Mouse (Mus musculus): ENCODE measurements around the gene Shcbp1l.
"Not testable (repeated sequence)": the region's sequence is repeated elsewhere in the genome, so short reads cannot be mapped to it uniquely, and the experiment has no call there.

Gene Shcbp1l

GRCm38 (mm10) chr1:153431158-153431557 lies 6.2 kb downstream of the Shcbp1l start:
- DNase-seq = no peak

- no peak for DNase-seq
Observed at GRCm38 (mm10) chr1:153431701-153432100, 6.7 kb downstream of the Shcbp1l start.

- no peak for DNase-seq
Observed at GRCm38 (mm10) chr1:153432329-153432728, 7.4 kb downstream of the Shcbp1l start.

GRCm38 (mm10) chr1:153433851-153434589 lies 9.1 kb downstream of the Shcbp1l start:
- DNase-seq = no peak

- no peak for DNase-seq
Observed at GRCm38 (mm10) chr1:153437536-153437935, 12.6 kb downstream of the Shcbp1l start.

- no peak for DNase-seq
Observed at GRCm38 (mm10) chr1:153440752-153441151, 15.8 kb downstream of the Shcbp1l start.

GRCm38 (mm10) chr1:153441656-153442055 lies 16.7 kb downstream of the Shcbp1l start:
- no peak for DNase-seq

GRCm38 (mm10) chr1:153443019-153443418 lies 18.1 kb downstream of the Shcbp1l start:
- DNase-seq = no peak

- DNase-seq = no peak
Observed at GRCm38 (mm10) chr1:153443632-153444031, 18.7 kb downstream of the Shcbp1l start.

GRCm38 (mm10) chr1:153446120-153446831 lies 21.3 kb downstream of the Shcbp1l start:
- DNase-seq = no peak

- peak; percentile 49 for DNase-seq
Observed at GRCm38 (mm10) chr1:153451237-153452154, 26.5 kb downstream of the Shcbp1l start.

GRCm38 (mm10) chr1:153453146-153453642 lies 28.2 kb downstream of the Shcbp1l start:
- DNase-seq = no peak

GRCm38 (mm10) chr1:153456137-153456536 lies 31.2 kb downstream of the Shcbp1l start:
- no peak for DNase-seq

- DNase-seq = no peak
Observed at GRCm38 (mm10) chr1:153461796-153462195, 36.8 kb downstream of the Shcbp1l start.

- DNase-seq = no peak
Observed at GRCm38 (mm10) chr1:153479296-153479695, 54.3 kb downstream of the Shcbp1l start.

- peak; percentile 87 for DNase-seq
Observed at GRCm38 (mm10) chr1:153480386-153481024, 55.5 kb downstream of the Shcbp1l start.

- no peak for DNase-seq
Observed at GRCm38 (mm10) chr1:153481025-153481412, 56.1 kb downstream of the Shcbp1l start.

- DNase-seq = no peak
Observed at GRCm38 (mm10) chr1:153485201-153485796, 60.3 kb downstream of the Shcbp1l start.

- DNase-seq = not testable (repeated sequence)
Observed at GRCm38 (mm10) chr1:153486120-153486519, 61.2 kb downstream of the Shcbp1l start.

GRCm38 (mm10) chr1:153486767-153487499 lies 62.0 kb downstream of the Shcbp1l start:
- peak; percentile 88 for DNase-seq

GRCm38 (mm10) chr1:153487500-153487879 lies 62.5 kb downstream of the Shcbp1l start, which contains the start of gene Dhx9:
TSS of gene Dhx9 (minus strand) at chr1:153487660.
- DNase-seq = peak; percentile 99

Data from right cerebral cortex, postnatal 4 days (tissue).